Mouse (Mus musculus) heart, embryonic 14.5 days (tissue): ENCODE measurements around the gene Pfdn5. TPM values are rescaled to one million over a fixed set of nuclear protein-coding genes. Genes with fewer than 3 reads are reported as not detected.
"Not testable (repeated sequence)": the region's sequence is repeated elsewhere in the genome, so short reads cannot be mapped to it uniquely, and the experiment has no call there.

Experiments
- ATAC-seq: fragments of 200-750 bp; cut with Nextera tagmentation; 2 replicates; pipeline ENCODE4 v1.8.0; 2017; ENCODE audit warnings: low read depth, moderate TSS enrichment; ENCODE audit not compliant: insufficient number of reproducible peaks, insufficient read depth, low FRiP score
- H3K27ac ChIP-seq, 2 experiments: fragments of 200-500 bp in 1 of 2; fragments of 300-500 bp in 1 of 2; sonication (generic) in 1 of 2; replicated peaks in 1 of 2; 2 replicates each; pipeline ENCODE4 v1.5.1; 2012 to 2014; ENCODE audit warnings: low read depth in 2 of 2, low read length in 2 of 2, control low read depth in 1 of 2, mild to moderate bottlenecking in 1 of 2, mixed read lengths in 1 of 2; ENCODE audit not compliant: control insufficient read depth in 1 of 2, insufficient read depth in 1 of 2
- H3K27me3 ChIP-seq: fragments of 300-500 bp; sonication (generic); 2 replicates; pipeline ENCODE4 v1.6.1; 2014; ENCODE audit warnings: mild to moderate bottlenecking, low read length, control low read depth; ENCODE audit not compliant: control insufficient read depth, insufficient read depth
- H3K36me3 ChIP-seq: fragments of 300-500 bp; sonication (generic); 2 replicates; pipeline ENCODE4 v1.6.1; 2014; ENCODE audit warnings: mild to moderate bottlenecking, control low read depth, low read length, mixed read lengths; ENCODE audit not compliant: control insufficient read depth, insufficient read depth
- H3K4me1 ChIP-seq, 2 experiments: fragments of 200-500 bp in 1 of 2; fragments of 300-500 bp in 1 of 2; sonication (generic) in 1 of 2; 2 replicates each; pipeline ENCODE4 v1.6.1; 2012 to 2014; ENCODE audit warnings: low read length in 2 of 2, control low read depth in 1 of 2, mixed read lengths in 1 of 2; ENCODE audit not compliant: control insufficient read depth in 2 of 2, insufficient read depth in 2 of 2
- H3K4me2 ChIP-seq: fragments of 300-500 bp; sonication (generic); 2 replicates; pipeline ENCODE4 v1.6.1; 2014; ENCODE audit warnings: mild to moderate bottlenecking, low read length
- H3K4me3 ChIP-seq, 2 experiments: fragments of 200-500 bp in 1 of 2; fragments of 300-500 bp in 1 of 2; sonication (generic) in 1 of 2; 2 replicates each; pipeline ENCODE4 v1.5.1; 2012 to 2014; ENCODE audit warnings: low read length in 2 of 2, mild to moderate bottlenecking in 2 of 2, control low read depth in 1 of 2, low read depth in 1 of 2, moderate library complexity in 1 of 2; ENCODE audit not compliant: control insufficient read depth in 1 of 2, insufficient read depth in 1 of 2
- H3K9ac ChIP-seq: fragments of 300-500 bp; sonication (generic); 2 replicates; pipeline ENCODE4 v1.6.1; 2014; ENCODE audit warnings: mild to moderate bottlenecking, low read length
- H3K9me3 ChIP-seq: fragments of 300-500 bp; sonication (generic); 2 replicates; pipeline ENCODE4 v1.6.1; 2016; ENCODE audit warnings: low read length, control low read depth; ENCODE audit not compliant: control insufficient read depth
- WGBS: fragments of 180-500 bp; shearing (Covaris S2); extraction: QIAGEN DNeasy Blood & Tissue Kit; methylation state at CpG from one replicate; pipeline ENCODE4 v1.1.7; 2014; 5-methylcytosine and 5-hydroxymethylcytosine counted together
- polyA plus RNA-seq: library from polyadenylated mRNA; unstranded; fragments of >200 nt; fragmentation: Nextera tagmentation; extraction: Ambion mirVana; gene quantifications from 2 replicates; pipeline ENCODE4 v1.2.1, GENCODE M21; 2014

The Pfdn5 gene
- polyA plus RNA-seq, 1 experiment from 2014 or later = 431 TPM

DNA sequence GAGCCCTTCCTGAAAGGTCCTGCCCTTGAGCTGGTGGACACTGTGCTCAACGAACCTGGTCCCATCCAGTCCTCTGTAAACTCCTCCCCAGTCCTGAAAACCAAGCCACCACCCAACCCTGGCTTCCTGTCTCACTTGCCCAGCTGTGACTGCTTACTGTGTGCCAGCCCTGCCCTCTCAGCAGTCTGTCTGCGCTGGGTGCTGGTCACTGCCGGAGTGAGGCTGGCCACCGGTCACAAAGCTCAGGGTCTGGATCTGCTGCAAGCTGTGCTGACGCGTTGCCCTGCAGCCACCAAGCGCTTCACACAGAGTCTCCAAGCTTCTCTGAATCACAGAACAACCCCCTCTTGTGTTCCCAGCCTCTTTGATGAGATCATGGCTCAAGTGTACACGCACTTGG, 10.6 kb upstream of the Pfdn5 start:
- ATAC-seq = no peak
- Histone ChIP-seq H3K4me1 (no peaks in the 10 kb centered on the region), H3K9me3 (no peaks in the 10 kb centered on the region), H3K4me2 (no peak overlapping the region), H3K36me3 (peaks cover 93% of the 10 kb centered on the region), H3K4me3 (no peak overlapping the region), H3K27me3 (no peaks in the 10 kb centered on the region), H3K27ac (no peak overlapping the region), H3K9ac (no peak overlapping the region)
- WGBS = 88% methylated on average over 8 of the region's 8 CpGs

DNA sequence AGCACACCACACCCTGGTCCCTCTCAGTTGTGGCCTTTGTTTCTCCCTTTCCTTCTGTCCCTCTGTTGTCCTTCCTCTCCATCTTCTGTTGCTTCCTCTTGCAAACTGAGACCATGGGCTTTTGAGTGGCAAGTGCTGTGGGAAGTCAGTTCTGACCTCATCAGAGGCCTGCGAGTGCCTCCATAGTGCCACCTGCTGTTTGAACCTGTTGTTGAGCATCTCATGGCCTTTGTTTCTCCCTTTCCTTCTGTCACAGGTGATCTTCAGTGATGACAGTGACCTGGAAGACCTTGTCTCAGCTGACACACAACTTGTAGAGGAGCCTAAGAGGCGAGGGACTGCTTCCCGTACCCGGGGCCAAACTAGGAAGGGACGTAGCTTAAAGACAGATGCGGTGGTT, 9.7 kb upstream of the Pfdn5 start:
- no peaks in the 10 kb centered on the region for H3K4me1 ChIP-seq
- peaks cover 94% of the 10 kb centered on the region for H3K36me3 ChIP-seq
- no peaks in the 10 kb centered on the region for H3K27me3 ChIP-seq
- H3K4me3 ChIP-seq = no peak overlapping the region
- no peaks in the 10 kb centered on the region for H3K9me3 ChIP-seq
- ATAC-seq = no peak; the same call in 1 of the 2 replicates
- H3K4me2 ChIP-seq = no peak overlapping the region
- WGBS = 83% methylated on average over 6 of the region's 6 CpGs
- no peak overlapping the region for H3K9ac ChIP-seq
- H3K27ac ChIP-seq = no peak overlapping the region

DNA sequence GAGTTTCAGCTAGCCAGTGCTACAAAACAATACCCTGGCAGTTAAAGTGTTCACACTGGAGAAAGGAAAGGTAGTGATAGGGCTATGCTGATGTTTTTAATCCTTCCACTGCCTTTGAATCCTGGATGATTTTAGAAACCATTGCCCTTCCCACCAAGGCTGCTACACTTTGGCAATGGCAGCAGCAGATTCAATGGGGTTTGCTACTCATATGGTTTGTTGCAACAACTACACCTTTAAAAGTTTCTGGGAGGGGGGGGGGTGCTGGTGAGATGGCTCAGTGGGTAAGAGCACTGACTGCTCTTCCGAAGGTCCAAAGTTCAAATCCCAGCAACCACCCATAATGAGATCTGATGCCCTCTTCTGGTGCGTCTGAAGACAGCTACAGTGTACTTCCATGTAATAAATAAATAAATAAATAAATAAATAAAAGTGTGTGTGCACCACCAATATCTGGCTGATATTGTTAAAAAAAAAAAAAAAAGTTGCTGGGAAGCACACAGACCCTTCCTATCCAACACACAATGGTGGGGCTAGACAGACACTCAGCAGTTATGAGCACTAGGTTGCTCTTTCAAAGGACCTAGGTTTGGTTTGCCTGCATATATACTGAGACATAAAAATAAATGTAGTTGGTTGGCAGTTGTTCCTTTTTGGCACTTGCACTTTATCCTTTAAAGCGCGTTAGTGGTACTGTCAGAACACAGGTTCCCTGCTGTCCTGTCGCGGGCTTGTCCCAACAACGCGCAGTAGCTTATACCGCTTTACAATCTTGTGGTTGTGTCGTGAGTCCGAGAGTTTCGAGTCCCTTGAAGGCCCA, 1.1 kb upstream of the Pfdn5 start:
- 76% methylated on average over 12 of the region's 12 CpGs for WGBS
- Histone ChIP-seq H3K27ac (no peak overlapping the region), H3K4me3 (no peak overlapping the region), H3K4me1 (peaks cover 4 to 10% of the 10 kb centered on the region in 2 experiments; a peak in 3 of 4 replicates), H3K36me3 (peaks cover 69% of the 10 kb centered on the region), H3K9me3 (no peaks in the 10 kb centered on the region), H3K4me2 (peak overlapping the region; percentile 86), H3K9ac (no peak overlapping the region), H3K27me3 (no peaks in the 10 kb centered on the region)
- no peak for ATAC-seq

GRCm38 (mm10) chr15:102326892-102327291, 976 bp downstream of the Pfdn5 start:
- Histone ChIP-seq H3K9me3 (no peaks in the 10 kb centered on the region), H3K27me3 (no peaks in the 10 kb centered on the region), H3K27ac (peak overlapping the region in 1 of 2 experiments; percentile 74; a peak in 1 of 4 replicates), H3K4me2 (peak overlapping the region; percentile 86), H3K4me3 (peak overlapping the region; percentile 91 to 92; a peak in 3 of 4 replicates), H3K9ac (peak overlapping the region; percentile 76), H3K36me3 (peaks cover 57% of the 10 kb centered on the region), H3K4me1 (peaks cover 7 to 13% of the 10 kb centered on the region in 2 experiments; a peak in 3 of 4 replicates)
- ATAC-seq = no peak
- WGBS = 50% methylated on average over 8 of the region's 8 CpGs

- peak within 1 kb of the TSS; percentile 71 for H3K9ac ChIP-seq
- H3K27ac ChIP-seq = peak within 1 kb of the TSS; percentile 28 to 72; a peak in 3 of 4 replicates
- H3K4me2 ChIP-seq = peak within 1 kb of the TSS; percentile 76
- no peaks in the 10 kb centered on the region for H3K9me3 ChIP-seq
- H3K27me3 ChIP-seq = no peaks in the 10 kb centered on the region
- H3K4me1 ChIP-seq = peaks cover 9 to 22% of the 10 kb centered on the region in 2 experiments
- ATAC-seq = peak; percentile 70
- H3K4me3 ChIP-seq = peak within 1 kb of the TSS; percentile 65 to 78
- H3K36me3 ChIP-seq = peaks cover 69% of the 10 kb centered on the region
- 0% methylated on average over 30 of the region's 30 CpGs for WGBS
Observed at GRCm38 (mm10) chr15:102331610-102332015, 5.7 kb downstream of the Pfdn5 start, which contains the start of gene Myg1. Gene Myg1 (plus strand): TSS chr15:102331709.

- peaks cover 7 to 15% of the 10 kb centered on the region in 2 experiments for H3K4me1 ChIP-seq
- H3K27me3 ChIP-seq = no peaks in the 10 kb centered on the region
- H3K36me3 ChIP-seq = peaks cover 80% of the 10 kb centered on the region
- no peak for ATAC-seq
- no peaks in the 10 kb centered on the region for H3K9me3 ChIP-seq
- H3K4me2 ChIP-seq = no peak overlapping the region
- 81% methylated on average over 8 of the region's 8 CpGs for WGBS
- H3K9ac ChIP-seq = no peak overlapping the region
- no peak overlapping the region for H3K4me3 ChIP-seq
- no peak overlapping the region for H3K27ac ChIP-seq
Observed at GRCm38 (mm10) chr15:102335254-102335653, 9.3 kb downstream of the Pfdn5 start.

DNA sequence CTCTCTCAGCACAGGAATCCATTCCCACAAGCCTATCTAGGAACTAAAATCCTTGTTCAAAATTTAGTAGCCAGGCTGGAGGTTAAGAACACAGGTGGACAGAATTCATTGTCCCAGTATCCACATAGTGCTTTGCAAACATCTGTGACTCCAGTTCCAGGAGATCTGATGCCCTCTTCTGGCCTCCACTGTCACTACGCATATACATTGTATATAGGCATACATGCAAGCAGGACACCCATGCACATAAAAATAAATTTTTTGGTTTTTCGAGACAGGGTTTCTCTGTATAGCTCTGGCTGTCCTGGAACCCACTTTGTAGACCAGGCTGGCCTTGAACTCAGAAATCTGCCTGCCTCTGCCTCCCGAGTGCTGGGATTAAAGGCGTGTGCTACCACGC, 10.0 kb downstream of the Pfdn5 start:
- not testable (repeated sequence) for H3K4me3 ChIP-seq, H3K4me2 ChIP-seq, H3K9me3 ChIP-seq, ATAC-seq, H3K27me3 ChIP-seq, H3K27ac ChIP-seq, H3K9ac ChIP-seq
- H3K36me3 ChIP-seq = peaks cover 80% of the 10 kb centered on the region
- 90% methylated on average over 5 of the region's 5 CpGs for WGBS
- peaks cover 7 to 15% of the 10 kb centered on the region in 2 experiments for H3K4me1 ChIP-seq
